Comparison of ENCODE assay signal across 29 mouse cellular contexts in the genomic region with DNA sequence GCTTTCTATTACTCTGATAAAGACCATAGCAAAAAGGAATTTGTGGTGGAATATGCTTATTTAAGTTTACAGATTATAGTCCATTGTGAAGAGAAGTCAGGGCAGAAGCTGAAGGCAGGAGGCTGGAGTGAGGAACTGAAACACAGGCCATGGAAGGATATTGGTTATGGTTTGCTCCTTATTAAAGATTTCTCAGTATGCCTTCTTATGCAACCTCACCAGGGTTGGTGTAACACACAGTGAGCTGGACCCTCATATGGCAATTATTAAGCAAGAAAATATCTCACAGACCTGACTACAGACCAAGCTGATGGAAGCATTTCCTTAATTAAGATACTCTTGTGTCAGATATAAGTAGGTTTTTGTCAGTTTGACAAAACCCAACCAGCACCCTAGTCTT. TPM values are rescaled to one million over a fixed set of nuclear protein-coding genes. Genes with fewer than 3 reads are reported as not detected.
"Had no signal": no experiment of that assay in that cellular context is flagged by ENCODE, and none has a peak within 500 bp of the region (broad histone marks: within the 10 kb centered on the region; RNA-seq: fewer than 3 reads in every experiment).

No protein-coding gene starts in this region.

- H3K27me3 ChIP-seq: embryonic facial prominence, embryonic 12.5 days; embryonic facial prominence, embryonic 13.5 days; embryonic facial prominence, embryonic 15.5 days; forebrain, embryonic 12.5 days; forebrain, embryonic 13.5 days; forebrain, embryonic 15.5 days had no signal

- H3K36me3 ChIP-seq: embryonic facial prominence, embryonic 10.5 days; embryonic facial prominence, embryonic 12.5 days; embryonic facial prominence, embryonic 13.5 days; embryonic facial prominence, embryonic 15.5 days; forebrain, embryonic 10.5 days; forebrain, embryonic 12.5 days; forebrain, embryonic 15.5 days had no signal

- ATAC-seq: forebrain, embryonic 13.5 days; forebrain, embryonic 14.5 days; forebrain, embryonic 15.5 days; forebrain, embryonic 16.5 days; forebrain, postnatal 0 days had no signal

- DNase-seq: cerebellum, adult 2 months; cerebellum, adult 8-10 months; cerebellum, adult 9-10 months; cerebellum, adult 9-11 months; cerebellum, postnatal 10 days; cerebellum, postnatal 14 days; cerebellum, postnatal 25 days; cerebellum, postnatal 36 days; embryo, embryonic 11 days; forebrain, postnatal 0 days; gastrocnemius, adult 2 months; gastrocnemius, postnatal 10 days; gastrocnemius, postnatal 14 days; gastrocnemius, postnatal 25 days; gastrocnemius, postnatal 36 days; heart, adult 11 months; heart, adult 18-20 months; heart, adult 2 months had no signal

- H3K9ac ChIP-seq: embryonic facial prominence, embryonic 12.5 days; embryonic facial prominence, embryonic 13.5 days; embryonic facial prominence, embryonic 15.5 days; forebrain, embryonic 12.5 days; forebrain, embryonic 13.5 days; forebrain, embryonic 15.5 days; forebrain, postnatal 0 days had no signal

- H3K4me2 ChIP-seq: embryonic facial prominence, embryonic 12.5 days; embryonic facial prominence, embryonic 13.5 days; embryonic facial prominence, embryonic 15.5 days; forebrain, embryonic 12.5 days; forebrain, embryonic 13.5 days; forebrain, embryonic 15.5 days had no signal

- H3K27ac ChIP-seq: embryonic facial prominence, embryonic 10.5 days; embryonic facial prominence, embryonic 12.5 days; embryonic facial prominence, embryonic 13.5 days; embryonic facial prominence, embryonic 15.5 days; forebrain, embryonic 10.5 days; forebrain, embryonic 12.5 days; forebrain, embryonic 13.5 days; forebrain, embryonic 15.5 days; gastrocnemius, adult 2 months; heart, adult 2 months had no signal

- H3K9me3 ChIP-seq: embryonic facial prominence, embryonic 10.5 days; embryonic facial prominence, embryonic 12.5 days; embryonic facial prominence, embryonic 13.5 days; embryonic facial prominence, embryonic 15.5 days; forebrain, embryonic 10.5 days; forebrain, embryonic 12.5 days; forebrain, embryonic 13.5 days; forebrain, embryonic 15.5 days had no signal

- H3K4me1 ChIP-seq: embryonic facial prominence, embryonic 10.5 days; embryonic facial prominence, embryonic 12.5 days; embryonic facial prominence, embryonic 13.5 days; embryonic facial prominence, embryonic 15.5 days; forebrain, embryonic 10.5 days; forebrain, embryonic 12.5 days; forebrain, embryonic 13.5 days; forebrain, embryonic 15.5 days had no signal

- H3K4me3 ChIP-seq: embryonic facial prominence, embryonic 10.5 days; embryonic facial prominence, embryonic 12.5 days; embryonic facial prominence, embryonic 13.5 days; embryonic facial prominence, embryonic 15.5 days; erythroblast, embryonic 14.5 days; forebrain, embryonic 10.5 days; forebrain, embryonic 12.5 days; forebrain, embryonic 13.5 days; forebrain, embryonic 15.5 days; gastrocnemius, adult 2 months; heart, adult 2 months had no signal

RNA-seq across cellular contexts. Expression of a gene that starts 32.8 kb away (rescaled TPM):
- polyA plus RNA-seq: erythroblast, embryonic 14.5 days had no signal
